Mouse (Mus musculus) spleen, adult 18-20 months (tissue): Measurements from ENCODE around the gene Rnf39.
A peak's percentile ranks its signal among the peaks of the same experiment; 100 is the strongest.
"Not testable (repeated sequence)": the region's sequence is repeated elsewhere in the genome, so short reads cannot be mapped to it uniquely, and the experiment has no call there.

Experiments
- DNase-seq, 2 experiments: peaks; one replicate each; pipeline ENCODE4 v3.0.0; 2022; ENCODE audit warnings: mixed read lengths in 2 of 2

The Rnf39 gene

GRCm38 (mm10) chr17:36989437-36989836 is 46.7 kb downstream of the Rnf39 start, which contains the start of gene H2-M5:
Gene H2-M5 (minus strand): TSS chr17:36989537.
- DNase-seq: no peak

GRCm38 (mm10) chr17:36990630-36991029 is 47.9 kb downstream of the Rnf39 start:
- not testable (repeated sequence) for DNase-seq

- no peak for DNase-seq
These were observed 49.8 kb downstream of the Rnf39 start for GRCm38 (mm10) chr17:36992336-36993104.

GRCm38 (mm10) chr17:36993770-36994325 is 51.1 kb downstream of the Rnf39 start:
- DNase-seq: no peak

- no peak for DNase-seq
These were observed 51.8 kb downstream of the Rnf39 start for GRCm38 (mm10) chr17:36994528-36994927.

- DNase-seq: no peak
These were observed 52.7 kb downstream of the Rnf39 start for GRCm38 (mm10) chr17:36995448-36995847.

- peak; percentile 24 to 68 for DNase-seq
These were observed 54.5 kb downstream of the Rnf39 start for GRCm38 (mm10) chr17:36997033-36997735.
